Mouse (Mus musculus): Measurements from ENCODE around the gene Pak1. TPM values are rescaled to one million over a fixed set of nuclear protein-coding genes. Genes with fewer than 3 reads are reported as not detected.

Pak1 gene
- total and polyA plus RNA-seq, 3 experiments: 2.8 to 6.7 TPM; not detected in 1

- Histone ChIP-seq H3K9me3 (replicated peaks; ENCODE audit: insufficient read depth, low read length) (no peaks in the 10 kb centered on the region), H3K4me1 (ENCODE audit: control insufficient read depth in 1 of 2, insufficient read depth in 2 of 2, low read length in 2 of 2) (no peaks in the 10 kb centered on the region), H3K36me3 (ENCODE audit: control insufficient read depth in 1 of 2, insufficient read depth in 2 of 2, low read length in 2 of 2) (no peaks in the 10 kb centered on the region), H3K79me2 (ENCODE audit: control insufficient read depth, insufficient read depth, low read length, poor library complexity) (no peaks in the 10 kb centered on the region), H3K9ac (ENCODE audit: control insufficient read depth, low read depth, low read length, poor library complexity, severe bottlenecking) (no peak overlapping the region), H3K4me3 (ENCODE audit: control insufficient read depth in 1 of 2, insufficient read depth in 1 of 2, low read depth in 2 of 2, low read length in 2 of 2) (no peak overlapping the region), H3K27me3 (ENCODE audit: control insufficient read depth in 1 of 2, insufficient read depth in 2 of 2, low read length in 2 of 2) (no peaks in the 10 kb centered on the region), H3K27ac (ENCODE audit: control insufficient read depth, low read depth, low read length) (no peak overlapping the region)
- TF ChIP-seq MXI1 (IDR thresholded peaks at IDR 0.05; ENCODE audit: low read depth, low read length) (no peak), HCFC1 (IDR thresholded peaks at IDR 0.05; ENCODE audit: low read depth, low read length) (no peak), POLR2A (IDR thresholded peaks at IDR 0.05; ENCODE audit: control insufficient read depth in 1 of 2, insufficient read depth in 1 of 2, low read depth in 1 of 2, low read length in 2 of 2, poor library complexity in 1 of 2) (no peak), BHLHE40 (IDR thresholded peaks at IDR 0.05; ENCODE audit: borderline replicate concordance, low read depth, low read length) (no peak)
- no peak for DNase-seq (ENCODE audit: low read depth, low spot score)
Measured at GRCm38 (mm10) chr7:97868766-97869165, 80.4 kb downstream of the Pak1 start.

- no peaks in the 10 kb centered on the region for H3K9me3 ChIP-seq (replicated peaks; ENCODE audit: insufficient read depth, low read length)
- DNase-seq (ENCODE audit: low read depth, low spot score): no peak
- no peak overlapping the region for H3K27ac ChIP-seq (ENCODE audit: control insufficient read depth, low read depth, low read length)
- no peak for TF ChIP-seq JUND (IDR thresholded peaks at IDR 0.05; ENCODE audit: low read depth, low read length)
- TF ChIP-seq USF1 (IDR thresholded peaks at IDR 0.05; ENCODE audit: low read depth, low read length): no peak
- no peak for TF ChIP-seq USF2 (IDR thresholded peaks at IDR 0.05; ENCODE audit: borderline replicate concordance in 1 of 2, insufficient read depth in 1 of 2, low read depth in 1 of 2, low read length in 2 of 2)
- TF ChIP-seq SIN3A (IDR thresholded peaks at IDR 0.05; ENCODE audit: low read length): no peak
- TF ChIP-seq ZMIZ1 (IDR thresholded peaks at IDR 0.05; ENCODE audit: low read depth, low read length): no peak
- no peak for TF ChIP-seq MXI1 (IDR thresholded peaks at IDR 0.05; ENCODE audit: low read depth, low read length)
- no peak for TF ChIP-seq KAT2A (conservative IDR thresholded peaks at IDR 0.05; ENCODE audit: low read depth, low read length)
- no peak for TF ChIP-seq ETS1 (IDR thresholded peaks at IDR 0.05; ENCODE audit: low read depth, low read length)
- no peak for TF ChIP-seq HCFC1 (IDR thresholded peaks at IDR 0.05; ENCODE audit: low read depth, low read length)
- TF ChIP-seq CHD2 (IDR thresholded peaks at IDR 0.05; ENCODE audit: low read length): no peak
- TF ChIP-seq CTCF (IDR thresholded peaks at IDR 0.05 in 2 of 3, conservative IDR thresholded peaks at IDR 0.05 in 1 of 3; ENCODE audit: control insufficient read depth in 1 of 3, insufficient read depth in 1 of 3, low read depth in 2 of 3, low read length in 3 of 3, poor library complexity in 1 of 3, severe bottlenecking in 1 of 3): no peak
- H3K4me3 ChIP-seq (ENCODE audit: control insufficient read depth in 1 of 2, insufficient read depth in 1 of 2, low read depth in 2 of 2, low read length in 2 of 2): no peak overlapping the region
- no peaks in the 10 kb centered on the region for H3K4me1 ChIP-seq (ENCODE audit: control insufficient read depth in 1 of 2, insufficient read depth in 2 of 2, low read length in 2 of 2)
- H3K36me3 ChIP-seq (ENCODE audit: control insufficient read depth in 1 of 2, insufficient read depth in 2 of 2, low read length in 2 of 2): no peaks in the 10 kb centered on the region
- no peaks in the 10 kb centered on the region for H3K27me3 ChIP-seq (ENCODE audit: control insufficient read depth in 1 of 2, insufficient read depth in 2 of 2, low read length in 2 of 2)
- H3K9ac ChIP-seq (ENCODE audit: control insufficient read depth, low read depth, low read length, poor library complexity, severe bottlenecking): no peak overlapping the region
- H3K79me2 ChIP-seq (ENCODE audit: control insufficient read depth, insufficient read depth, low read length, poor library complexity): no peaks in the 10 kb centered on the region
Measured at GRCm38 (mm10) chr7:97872396-97872795, 84.1 kb downstream of the Pak1 start.

- Histone ChIP-seq H3K36me3 (ENCODE audit: control insufficient read depth in 1 of 2, insufficient read depth in 2 of 2, low read length in 2 of 2) (no peaks in the 10 kb centered on the region), H3K9me3 (replicated peaks; ENCODE audit: insufficient read depth, low read length) (no peaks in the 10 kb centered on the region), H3K4me1 (ENCODE audit: control insufficient read depth in 1 of 2, insufficient read depth in 2 of 2, low read length in 2 of 2) (no peaks in the 10 kb centered on the region), H3K9ac (ENCODE audit: control insufficient read depth, low read depth, low read length, poor library complexity, severe bottlenecking) (no peak overlapping the region), H3K27me3 (ENCODE audit: control insufficient read depth in 1 of 2, insufficient read depth in 2 of 2, low read length in 2 of 2) (no peaks in the 10 kb centered on the region; a peak in 1 of 4 replicates), H3K4me3 (ENCODE audit: control insufficient read depth in 1 of 2, insufficient read depth in 1 of 2, low read depth in 2 of 2, low read length in 2 of 2) (no peak overlapping the region), H3K27ac (ENCODE audit: control insufficient read depth, low read depth, low read length) (no peak overlapping the region), H3K79me2 (ENCODE audit: control insufficient read depth, insufficient read depth, low read length, poor library complexity) (no peaks in the 10 kb centered on the region)
- no peak for DNase-seq (ENCODE audit: low read depth, low spot score)
- TF ChIP-seq RCOR1 (IDR thresholded peaks at IDR 0.05; ENCODE audit: low read depth, low read length) (no peak), EP300 (IDR thresholded peaks at IDR 0.05; ENCODE audit: low read depth in 1 of 2, low read length in 2 of 2) (no peak), GABPA (IDR thresholded peaks at IDR 0.05; ENCODE audit: low read depth, low read length) (no peak), TAL1 (IDR thresholded peaks at IDR 0.05; ENCODE audit: low read length) (no peak), MXI1 (IDR thresholded peaks at IDR 0.05; ENCODE audit: low read depth, low read length) (no peak), NRF1 (IDR thresholded peaks at IDR 0.05; ENCODE audit: insufficient read depth, low read depth, low read length, poor library complexity, severe bottlenecking) (no peak), USF2 (IDR thresholded peaks at IDR 0.05; ENCODE audit: borderline replicate concordance in 1 of 2, insufficient read depth in 1 of 2, low read depth in 1 of 2, low read length in 2 of 2) (no peak), GATA1 (IDR thresholded peaks at IDR 0.05; ENCODE audit: low read depth, low read length) (no peak), RAD21 (IDR thresholded peaks at IDR 0.05; ENCODE audit: low read depth, low read length) (no peak), UBTF (IDR thresholded peaks at IDR 0.05; ENCODE audit: borderline replicate concordance, insufficient read depth, low read depth, low read length) (no peak), MEF2A (IDR thresholded peaks at IDR 0.05; ENCODE audit: extremely low read depth, insufficient replicate concordance, low read depth, low read length, poor library complexity, severe bottlenecking) (no peak)
Measured at GRCm38 (mm10) chr7:97873317-97873716, 85.0 kb downstream of the Pak1 start.
